Mouse (Mus musculus) MEL (cell line): Measurements from ENCODE around the gene Cyp4f40.
"Not testable (repeated sequence)": the region's sequence is repeated elsewhere in the genome, so short reads cannot be mapped to it uniquely, and the experiment has no call there.

Experiments
- CTCF ChIP-seq, 3 experiments: IDR thresholded peaks in 2 of 3; conservative IDR thresholded peaks in 1 of 3; 2 replicates each; pipeline ENCODE4 v1.5.1; 2011 to 2012; ENCODE audit warnings: low read length in 3 of 3, low read depth in 2 of 3, mild to moderate bottlenecking in 2 of 3, improper control_type of control experiment in 1 of 3, inconsistent platforms in 1 of 3, mixed read lengths in 1 of 3, moderate library complexity in 1 of 3; ENCODE audit not compliant: control insufficient read depth in 1 of 3, insufficient read depth in 1 of 3, poor library complexity in 1 of 3, severe bottlenecking in 1 of 3
- ELF1 ChIP-seq: IDR thresholded peaks from 2 replicates; pipeline ENCODE4 v1.6.1; 2014; ENCODE audit warnings: low read depth, mild to moderate bottlenecking, inconsistent platforms, low read length, improper control_type of control experiment, moderate library complexity
- EP300 ChIP-seq, 2 experiments: IDR thresholded peaks; 2 replicates each; pipeline ENCODE4 v1.6.1; 2011; ENCODE audit warnings: improper control_type of control experiment in 2 of 2, low read length in 2 of 2, low read depth in 1 of 2, mild to moderate bottlenecking in 1 of 2
- GATA1 ChIP-seq: IDR thresholded peaks from 2 replicates; pipeline ENCODE4 v1.6.1; 2011; ENCODE audit warnings: low read depth, low read length, improper control_type of control experiment
- HCFC1 ChIP-seq: IDR thresholded peaks from 2 replicates; pipeline ENCODE4 v1.6.1; 2012; ENCODE audit warnings: low read depth, mild to moderate bottlenecking, inconsistent platforms, low read length, improper control_type of control experiment, moderate library complexity
- KAT2A ChIP-seq: conservative IDR thresholded peaks from 2 replicates; pipeline ENCODE4 v1.6.1; 2012; ENCODE audit warnings: low read depth, low read length, improper control_type of control experiment, inconsistent platforms
- MAX ChIP-seq: IDR thresholded peaks from 2 replicates; pipeline ENCODE4 v1.6.1; 2011; ENCODE audit warnings: low read length, improper control_type of control experiment
- MXI1 ChIP-seq: IDR thresholded peaks from 2 replicates; pipeline ENCODE4 v1.6.1; 2011; ENCODE audit warnings: mild to moderate bottlenecking, low read depth, low read length, improper control_type of control experiment
- MYC ChIP-seq: IDR thresholded peaks from 2 replicates; pipeline ENCODE4 v1.6.1; 2011; ENCODE audit warnings: low read depth, mild to moderate bottlenecking, low read length, improper control_type of control experiment, moderate library complexity
- POLR2A ChIP-seq, 2 experiments: IDR thresholded peaks; 2 replicates each; pipeline ENCODE4 v1.6.1; 2011 to 2012; ENCODE audit warnings: low read length in 2 of 2, mild to moderate bottlenecking in 2 of 2, control low read depth in 1 of 2, improper control_type of control experiment in 1 of 2, low read depth in 1 of 2, moderate library complexity in 1 of 2; ENCODE audit not compliant: control insufficient read depth in 1 of 2, insufficient read depth in 1 of 2, poor library complexity in 1 of 2

DNA sequence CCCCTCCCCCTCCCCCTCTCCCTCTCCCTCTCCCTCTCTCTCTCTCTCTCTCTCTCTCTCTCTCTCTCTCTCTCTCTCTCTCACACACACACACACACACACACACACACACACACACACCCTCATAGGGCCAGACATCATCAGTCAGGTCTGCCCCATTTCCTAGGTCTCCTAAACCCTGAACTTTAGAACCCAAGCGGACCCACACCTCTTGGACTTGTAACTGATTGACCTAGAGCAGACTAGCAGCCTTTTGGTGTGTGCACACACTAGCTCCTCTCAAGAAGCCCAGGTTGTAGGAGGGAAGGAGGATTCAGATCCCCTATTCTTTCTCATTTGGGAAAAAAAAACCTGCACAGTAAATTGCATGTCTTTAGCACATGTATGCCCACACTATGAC lies 63.5 kb downstream of the Cyp4f40 start:
- TF ChIP-seq CTCF (IDR thresholded peaks at IDR 0.05 in 2 of 3, conservative IDR thresholded peaks at IDR 0.05 in 1 of 3; ENCODE audit: control insufficient read depth in 1 of 3, insufficient read depth in 1 of 3, low read depth in 2 of 3, low read length in 3 of 3, poor library complexity in 1 of 3, severe bottlenecking in 1 of 3); POLR2A (IDR thresholded peaks at IDR 0.05; ENCODE audit: control insufficient read depth in 1 of 2, insufficient read depth in 1 of 2, low read depth in 1 of 2, low read length in 2 of 2, poor library complexity in 1 of 2); EP300 (IDR thresholded peaks at IDR 0.05; ENCODE audit: low read depth in 1 of 2, low read length in 2 of 2); MXI1; KAT2A; MYC; MAX; ELF1; GATA1; HCFC1: not testable (repeated sequence)
